Mouse (Mus musculus) ES-Bruce4 (cell line): ENCODE measurements at regions not wholly inside any gene's neighbourhood (a gene's known extent, or its start where the extent isn't known, plus 50 kb on each side); places are given as distances from the start of the nearest gene placed in this dataset.

Experiments
- CTCF ChIP-seq: IDR thresholded peaks from one replicate; pipeline ENCODE4 v1.8.1; 2011; ENCODE audit warnings: low read depth, low read length
- POLR2A ChIP-seq: IDR thresholded peaks from one replicate; pipeline ENCODE4 v1.8.1; 2011; ENCODE audit warnings: low read length; ENCODE audit not compliant: insufficient read depth

DNA sequence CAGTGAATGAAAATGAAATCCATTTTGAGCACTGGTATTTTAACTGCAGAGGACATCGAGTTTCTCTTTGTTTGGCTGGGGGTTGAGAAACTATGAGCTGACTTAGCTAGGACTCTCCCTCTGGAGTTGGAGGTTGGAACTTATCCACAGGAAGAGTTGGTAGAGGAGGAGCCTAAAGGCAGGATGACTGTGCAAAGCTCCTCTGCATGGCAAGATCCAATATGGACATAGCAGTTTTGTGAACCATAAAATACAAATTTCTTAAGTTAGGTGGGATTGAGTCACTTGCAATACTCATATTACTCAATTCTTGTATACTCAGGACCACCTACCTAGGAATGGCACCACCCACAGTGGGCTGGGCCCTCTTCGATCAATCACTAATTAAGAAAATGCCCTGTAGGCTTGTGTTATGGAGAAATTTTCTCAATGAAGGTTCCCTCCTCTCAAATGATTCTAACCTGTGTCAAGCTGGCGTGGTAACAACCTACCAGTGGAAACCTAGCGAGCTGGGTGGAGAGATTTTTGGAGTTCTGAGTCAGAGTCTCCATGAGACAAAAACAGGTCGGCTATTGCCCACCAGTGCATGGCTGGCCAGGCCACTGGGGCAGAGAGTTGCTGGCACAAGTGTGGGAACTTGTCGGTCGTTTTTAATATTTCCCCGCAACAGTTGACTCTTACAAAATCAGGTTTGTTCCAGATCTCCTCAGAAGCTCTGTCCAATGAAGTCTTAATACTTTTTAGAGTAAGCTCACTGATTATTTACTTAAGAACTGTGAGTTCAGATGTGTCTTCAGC lies 70.1 kb downstream of the Dact1 start:
- TF ChIP-seq CTCF, result no peak
- no peak for TF ChIP-seq POLR2A
